8 mouse cellular contexts compared by ENCODE assay signal in genomic region chr19:8941515-8942217, GRCm38 (mm10). TPM values are rescaled to one million over a fixed set of nuclear protein-coding genes. Genes with fewer than 3 reads are reported as not detected.
A peak's percentile ranks its signal among the peaks of the same experiment; 100 is the strongest.
DNase-seq lines count a peak whose midpoint lies in the region; ATAC-seq and TF ChIP-seq lines count a peak whose summit lies in the region.

Mta2 (plus strand) TSS chr19:8941875.

- TF ChIP-seq CTCF in E14TG2a.4 (conservative IDR thresholded peaks at IDR 0.05; ENCODE audit: low read length): no peak
- no peak for TF ChIP-seq CTCF in heart, postnatal 0 days (IDR thresholded peaks at IDR 0.05; ENCODE audit: low read depth)
- no peak for TF ChIP-seq CTCF in testis, adult 2 months (IDR thresholded peaks at IDR 0.05; ENCODE audit: control insufficient read depth, insufficient read depth, insufficient replicate concordance, low read depth, low read length)

- H3K27me3 ChIP-seq in E14TG2a.4 (ENCODE audit: insufficient read depth, low read length): no peaks in the 10 kb centered on the region
- no peaks in the 10 kb centered on the region for H3K27me3 ChIP-seq in forebrain, embryonic 12.5 days
- no peaks in the 10 kb centered on the region for H3K27me3 ChIP-seq in heart, postnatal 0 days (ENCODE audit: control insufficient read depth, insufficient read depth, low read length)
- H3K27me3 ChIP-seq in liver, embryonic 16.5 days (ENCODE audit: control insufficient read depth, insufficient read depth, low read depth, low read length): no peaks in the 10 kb centered on the region
- no peaks in the 10 kb centered on the region for H3K27me3 ChIP-seq in neural tube, embryonic 13.5 days
- no peaks in the 10 kb centered on the region for H3K27me3 ChIP-seq in testis, adult 2 months (ENCODE audit: control insufficient read depth, insufficient read depth, low read length)

- H3K9me3 ChIP-seq in E14TG2a.4 (ENCODE audit: low read length): no peaks in the 10 kb centered on the region
- H3K9me3 ChIP-seq in forebrain, embryonic 12.5 days: no peaks in the 10 kb centered on the region
- no peaks in the 10 kb centered on the region for H3K9me3 ChIP-seq in heart, postnatal 0 days (replicated peaks; ENCODE audit: control insufficient read depth, low read length)
- H3K9me3 ChIP-seq in liver, embryonic 16.5 days (replicated peaks; ENCODE audit: control insufficient read depth, low read length): no peaks in the 10 kb centered on the region
- no peaks in the 10 kb centered on the region for H3K9me3 ChIP-seq in neural tube, embryonic 13.5 days

- TF ChIP-seq EP300 in heart, postnatal 0 days (IDR thresholded peaks at IDR 0.05; ENCODE audit: low read depth): 0 out of 2 replicates have a peak, but pooled peaks have one; percentile 62

- H3K4me1 ChIP-seq in E14TG2a.4 (replicated peaks; ENCODE audit: low read depth, low read length): peaks cover 74% of the 10 kb centered on the region
- peaks cover 38% of the 10 kb centered on the region for H3K4me1 ChIP-seq in forebrain, embryonic 12.5 days
- H3K4me1 ChIP-seq in heart, postnatal 0 days (ENCODE audit: control insufficient read depth, insufficient read depth): peaks cover 20% of the 10 kb centered on the region; the same call in 1 of the 2 replicates
- H3K4me1 ChIP-seq in liver, embryonic 16.5 days (ENCODE audit: control insufficient read depth, low read depth, low read length): peaks cover 46% of the 10 kb centered on the region
- H3K4me1 ChIP-seq in neural tube, embryonic 13.5 days (replicated peaks): peaks cover 44% of the 10 kb centered on the region
- H3K4me1 ChIP-seq in testis, adult 2 months (ENCODE audit: control insufficient read depth, insufficient read depth, low read length): peaks cover 15% of the 10 kb centered on the region

- DNase-seq in c-Kit-positive CD71-positive TER-119-positive erythroid progenitor cells, embryonic 14.5 days (ENCODE audit: low spot score): peak; percentile 95
- peak; percentile 98 for DNase-seq in heart, postnatal 0 days (ENCODE audit: low spot score)
- peak; percentile 99 for DNase-seq in kidney, postnatal 4 days

- H3K36me3 ChIP-seq in E14TG2a.4 (ENCODE audit: insufficient read depth, low read length): peaks cover 57% of the 10 kb centered on the region
- peaks cover 33% of the 10 kb centered on the region for H3K36me3 ChIP-seq in forebrain, embryonic 12.5 days (replicated peaks)
- H3K36me3 ChIP-seq in heart, postnatal 0 days (replicated peaks; ENCODE audit: control insufficient read depth, insufficient read depth, low read length): peaks cover 37% of the 10 kb centered on the region
- peaks cover 24% of the 10 kb centered on the region for H3K36me3 ChIP-seq in liver, embryonic 16.5 days (ENCODE audit: control insufficient read depth, insufficient read depth)
- peaks cover 33% of the 10 kb centered on the region for H3K36me3 ChIP-seq in neural tube, embryonic 13.5 days
- peaks cover 4% of the 10 kb centered on the region for H3K36me3 ChIP-seq in testis, adult 2 months (ENCODE audit: control insufficient read depth, insufficient read depth, low read length)

- H3K4me3 ChIP-seq in E14TG2a.4 (replicated peaks; ENCODE audit: low read length): peak within 1 kb of the TSS; percentile 97
- H3K4me3 ChIP-seq in forebrain, embryonic 12.5 days (replicated peaks): peak within 1 kb of the TSS; percentile 72
- peak within 1 kb of the TSS; percentile 68 for H3K4me3 ChIP-seq in heart, postnatal 0 days (ENCODE audit: low read depth, low read length)
- peak within 1 kb of the TSS; percentile 78 for H3K4me3 ChIP-seq in liver, embryonic 16.5 days (ENCODE audit: low read depth, low read length)
- H3K4me3 ChIP-seq in neural tube, embryonic 13.5 days: peak within 1 kb of the TSS; percentile 96
- peak within 1 kb of the TSS; percentile 98 for H3K4me3 ChIP-seq in testis, adult 2 months (ENCODE audit: control insufficient read depth, low read depth, low read length)

- peak within 1 kb of the TSS; percentile 69 for H3K4me2 ChIP-seq in forebrain, embryonic 12.5 days
- peak within 1 kb of the TSS; percentile 68 for H3K4me2 ChIP-seq in heart, postnatal 0 days (ENCODE audit: low read depth, low read length)
- H3K4me2 ChIP-seq in liver, embryonic 16.5 days (ENCODE audit: low read depth, low read length): peak within 1 kb of the TSS; percentile 80
- peak within 1 kb of the TSS; percentile 77 for H3K4me2 ChIP-seq in neural tube, embryonic 13.5 days

- H3K9ac ChIP-seq in forebrain, embryonic 12.5 days: peak within 1 kb of the TSS; percentile 83
- peak within 1 kb of the TSS; percentile 94 for H3K9ac ChIP-seq in heart, postnatal 0 days (replicated peaks; ENCODE audit: low read depth, low read length)
- peak within 1 kb of the TSS; percentile 96 for H3K9ac ChIP-seq in liver, embryonic 16.5 days (ENCODE audit: low read depth, low read length)
- peak within 1 kb of the TSS; percentile 100 for H3K9ac ChIP-seq in neural tube, embryonic 13.5 days

- TF ChIP-seq POLR2A in testis, adult 2 months (IDR thresholded peaks at IDR 0.05; ENCODE audit: control insufficient read depth, low read depth, low read length): peak; percentile 72

- under 1% methylated on average over 64 of the region's 64 CpGs for WGBS in forebrain, embryonic 12.5 days
- under 1% methylated on average over 64 of the region's 64 CpGs for WGBS in heart, postnatal 0 days
- under 1% methylated on average over 64 of the region's 64 CpGs for WGBS in liver, embryonic 16.5 days (ENCODE audit: insufficient replicate concordance)
- WGBS in neural tube, embryonic 13.5 days: under 1% methylated on average over 64 of the region's 64 CpGs

- peak; percentile 93 for ATAC-seq in forebrain, embryonic 12.5 days (ENCODE audit: low FRiP score)
- peak; percentile 96 for ATAC-seq in heart, postnatal 0 days (ENCODE audit: insufficient read depth, low read depth)
- ATAC-seq in liver, embryonic 16.5 days (ENCODE audit: low read depth): peak; percentile 93
- peak; percentile 94 for ATAC-seq in neural tube, embryonic 13.5 days (ENCODE audit: low read depth)

- H3K27ac ChIP-seq in forebrain, embryonic 12.5 days: peak within 1 kb of the TSS; percentile 94
- peak within 1 kb of the TSS; percentile 97 for H3K27ac ChIP-seq in heart, postnatal 0 days (ENCODE audit: low read depth)
- H3K27ac ChIP-seq in liver, embryonic 16.5 days (ENCODE audit: low read length): peak within 1 kb of the TSS; percentile 98
- H3K27ac ChIP-seq in neural tube, embryonic 13.5 days (replicated peaks): peak within 1 kb of the TSS; percentile 95
- peak within 1 kb of the TSS; percentile 99 for H3K27ac ChIP-seq in testis, adult 2 months (ENCODE audit: control insufficient read depth, insufficient read depth, low read depth, low read length)

RNA-seq across cellular contexts. Expression of gene Mta2, which starts in this region (rescaled TPM):
- polyA plus RNA-seq in forebrain, embryonic 12.5 days (2016; fragmentation: Nextera tagmentation; extraction: Ambion mirVana): 193 and 206 TPM in 2 replicates
- total RNA-seq in heart, postnatal 0 days (2014; rRNA removed; ENCODE audit: low replicate concordance): 55.1 and 57.9 TPM in 2 replicates
- polyA plus RNA-seq in heart, postnatal 0 days (2015; fragmentation: Nextera tagmentation; extraction: Ambion mirVana): 47.6 and 51.5 TPM in 2 replicates
- polyA plus RNA-seq in liver, embryonic 16.5 days (2015; fragmentation: Nextera tagmentation; extraction: Ambion mirVana): 73.9 and 82.3 TPM in 2 replicates
- 126 and 141 TPM in 2 replicates for polyA plus RNA-seq in neural tube, embryonic 13.5 days (2015; fragmentation: Nextera tagmentation; extraction: Ambion mirVana)
- 14.0 and 14.5 TPM in 2 replicates for polyA plus RNA-seq in testis, adult 2 months (2012; rRNA removed)

Comparison
In these comparisons a context has a peak if more than half of its experiments do, and no peak if none do; other contexts are left out.
1. Peak in every context shown above with its lines: DNase-seq, ATAC-seq, H3K4me3 ChIP-seq and H3K27ac ChIP-seq.